Mouse (Mus musculus) hindbrain, embryonic 10.5 days (tissue): ENCODE measurements around the gene Ppp4c. TPM values are rescaled to one million over a fixed set of nuclear protein-coding genes. Genes with fewer than 3 reads are reported as not detected.

Experiments
- DNase-seq: peaks from one replicate; pipeline ENCODE4 v3.0.0-alpha.2; 2017; ENCODE audit warnings: low spot score
- H3K27ac ChIP-seq: fragments of 300-500 bp; sonication (generic); 2 replicates; pipeline ENCODE4 v1.5.1; 2016; ENCODE audit warnings: mild to moderate bottlenecking, moderate library complexity
- H3K27me3 ChIP-seq: fragments of 300-500 bp; sonication (generic); 2 replicates; pipeline ENCODE4 v1.6.1; 2016; ENCODE audit warnings: mild to moderate bottlenecking; ENCODE audit not compliant: poor library complexity, insufficient read depth, severe bottlenecking
- H3K36me3 ChIP-seq: fragments of 300-500 bp; sonication (generic); 2 replicates; pipeline ENCODE4 v1.6.1; 2016; ENCODE audit warnings: mild to moderate bottlenecking, moderate library complexity
- H3K4me1 ChIP-seq: fragments of 300-500 bp; sonication (generic); replicated peaks from 2 replicates; pipeline ENCODE4 v1.6.1; 2016; ENCODE audit warnings: mild to moderate bottlenecking
- H3K4me3 ChIP-seq: fragments of 300-500 bp; sonication (generic); 2 replicates; pipeline ENCODE4 v1.5.1; 2016; ENCODE audit warnings: mild to moderate bottlenecking, moderate library complexity
- H3K9me3 ChIP-seq: fragments of 300-500 bp; sonication (generic); 2 replicates; pipeline ENCODE4 v1.6.1; 2016; ENCODE audit warnings: mild to moderate bottlenecking, moderate library complexity
- WGBS: fragments of 180-500 bp; shearing (Covaris S2); methylation state at CpG from one replicate; pipeline ENCODE4 v1.1.7; 2016; 5-methylcytosine and 5-hydroxymethylcytosine counted together
- polyA plus RNA-seq: library from polyadenylated mRNA; unstranded; fragments of >200 nt; fragmentation: Nextera tagmentation; extraction: Ambion mirVana; gene quantifications from 2 replicates; pipeline ENCODE4 v1.2.1, GENCODE M21; 2016

Gene Ppp4c
- polyA plus RNA-seq, 1 experiment from 2014 or later, result 411 TPM

- Histone ChIP-seq H3K27ac (peak overlapping the region; percentile 96), H3K36me3 (peaks cover 74% of the 10 kb centered on the region), H3K4me3 (peak overlapping the region; percentile 84), H3K9me3 (no peaks in the 10 kb centered on the region), H3K4me1 (peaks cover 50% of the 10 kb centered on the region), H3K27me3 (no peaks in the 10 kb centered on the region)
- WGBS, result under 1% methylated on average over 38 of the region's 38 CpGs
- no peak for DNase-seq
Observed at GRCm38 (mm10) chr7:126799468-126800268, 7.4 kb upstream of the Ppp4c start.

DNA sequence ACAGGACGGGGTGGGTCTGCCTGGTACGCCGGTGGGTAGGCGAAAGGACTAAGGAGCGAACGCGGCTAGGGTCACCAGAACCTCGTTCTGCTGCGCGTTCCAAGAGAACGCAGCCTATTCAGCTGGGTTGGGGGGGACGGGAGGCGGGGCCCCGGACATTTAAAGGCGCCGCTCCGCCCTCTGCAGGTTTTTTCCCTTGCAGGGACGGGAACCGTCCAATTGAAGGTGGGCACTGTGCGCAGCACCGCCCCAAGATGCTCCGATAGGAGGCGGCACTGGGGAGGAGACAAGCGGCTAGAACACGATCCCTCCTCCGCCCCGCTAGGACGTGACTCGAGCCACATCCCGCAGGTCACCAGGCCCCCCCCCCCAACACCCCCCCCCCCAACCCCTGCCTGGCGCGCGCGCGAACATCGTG lies 6.8 kb upstream of the Ppp4c start:
- peaks cover 74% of the 10 kb centered on the region for H3K36me3 ChIP-seq
- WGBS, result under 1% methylated on average over 36 of the region's 36 CpGs

GRCm38 (mm10) chr7:126798127-126799049 lies 6.1 kb upstream of the Ppp4c start:
- no peak for DNase-seq
- Histone ChIP-seq H3K9me3 (no peaks in the 10 kb centered on the region), H3K36me3 (peaks cover 72% of the 10 kb centered on the region), H3K4me3 (peak overlapping the region; percentile 84), H3K27me3 (no peaks in the 10 kb centered on the region), H3K27ac (peak overlapping the region; percentile 96), H3K4me1 (peaks cover 54% of the 10 kb centered on the region)
- WGBS, result under 1% methylated on average over 40 of the region's 40 CpGs

More for the DNA sequence above, 6.8 kb upstream of the Ppp4c start:
- peak; percentile 99 for DNase-seq
- H3K4me3 ChIP-seq, result peak overlapping the region; percentile 84
- peak overlapping the region; percentile 96 for H3K27ac ChIP-seq
- H3K4me1 ChIP-seq, result peaks cover 50% of the 10 kb centered on the region
- H3K27me3 ChIP-seq, result no peaks in the 10 kb centered on the region
- H3K9me3 ChIP-seq, result no peaks in the 10 kb centered on the region

- H3K4me3 ChIP-seq, result peak within 1 kb of the TSS; percentile 84
- 35% methylated on average over 21 of the region's 21 CpGs for WGBS
- H3K27me3 ChIP-seq, result no peaks in the 10 kb centered on the region
- DNase-seq, result peak; percentile 25
- H3K36me3 ChIP-seq, result peaks cover 64% of the 10 kb centered on the region
- peaks cover 61% of the 10 kb centered on the region for H3K4me1 ChIP-seq
- H3K9me3 ChIP-seq, result no peaks in the 10 kb centered on the region
- peak within 1 kb of the TSS; percentile 96 for H3K27ac ChIP-seq
Observed at GRCm38 (mm10) chr7:126797411-126798126, 5.3 kb upstream of the Ppp4c start, which contains the start of gene Fam57b. TSS of gene Fam57b (plus strand) at chr7:126797668.

GRCm38 (mm10) chr7:126796350-126796932 lies 4.1 kb upstream of the Ppp4c start:
- H3K4me1 ChIP-seq, result peaks cover 62% of the 10 kb centered on the region

DNA sequence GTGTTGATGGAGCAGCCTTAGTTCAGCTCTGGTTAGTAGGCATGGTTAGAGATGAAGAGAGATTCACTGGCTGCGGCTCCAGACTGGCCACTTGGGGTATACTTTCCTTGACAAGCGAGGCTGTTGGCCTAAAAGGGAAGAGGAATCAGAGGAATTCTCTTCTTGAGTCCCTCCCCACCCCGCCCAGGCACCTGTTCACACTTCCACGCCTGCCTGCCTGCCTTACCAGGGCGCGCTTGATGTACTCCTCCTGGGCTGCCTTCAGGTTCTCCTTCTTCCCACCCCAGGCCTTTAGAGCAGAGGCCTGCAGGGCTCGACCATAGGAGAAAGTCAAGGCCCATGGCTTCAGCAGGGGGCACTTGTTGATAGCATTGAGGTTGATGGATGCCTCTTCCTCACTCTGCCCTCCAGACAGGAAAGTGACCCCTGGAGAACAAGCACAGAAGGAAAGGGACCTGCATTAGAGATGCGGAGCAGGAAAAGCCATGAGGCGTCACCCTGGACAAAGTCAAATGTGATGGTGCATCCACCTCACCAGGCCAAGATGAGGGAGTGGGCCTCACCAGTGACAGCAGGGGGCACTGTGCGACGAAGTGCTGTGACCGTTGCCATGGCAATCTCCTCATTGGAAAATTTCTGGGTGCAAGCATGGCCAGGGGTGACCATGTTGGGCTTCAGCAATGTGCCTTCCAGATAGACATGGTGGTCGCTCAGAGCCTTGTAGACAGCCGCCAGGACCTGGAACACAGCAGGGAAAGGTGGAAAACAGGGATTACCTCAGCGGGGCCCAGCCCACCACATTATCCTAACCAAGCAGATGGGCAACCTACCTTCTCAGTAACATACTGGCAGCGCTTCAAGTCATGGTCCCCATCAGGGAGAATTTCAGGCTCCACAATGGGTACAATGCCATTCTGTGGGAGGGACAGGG lies 3.4 kb upstream of the Ppp4c start:
- 84% methylated on average over 16 of the region's 16 CpGs for WGBS
- Histone ChIP-seq H3K27me3 (no peaks in the 10 kb centered on the region), H3K4me3 (peak overlapping the region; percentile 84), H3K4me1 (peaks cover 65% of the 10 kb centered on the region), H3K9me3 (no peaks in the 10 kb centered on the region), H3K27ac (no peak overlapping the region), H3K36me3 (peaks cover 52% of the 10 kb centered on the region)
- no peak for DNase-seq

More at GRCm38 (mm10) chr7:126796350-126796932, 4.1 kb upstream of the Ppp4c start:
- 0 out of 2 replicates have a peak overlapping the region, but pooled peaks have one; percentile 12 for H3K27ac ChIP-seq
- 83% methylated on average over 8 of the region's 8 CpGs for WGBS
- no peaks in the 10 kb centered on the region for H3K9me3 ChIP-seq
- H3K27me3 ChIP-seq, result no peaks in the 10 kb centered on the region
- H3K4me3 ChIP-seq, result peak overlapping the region; percentile 84
- peaks cover 54% of the 10 kb centered on the region for H3K36me3 ChIP-seq
- peak; percentile 38 for DNase-seq

DNA sequence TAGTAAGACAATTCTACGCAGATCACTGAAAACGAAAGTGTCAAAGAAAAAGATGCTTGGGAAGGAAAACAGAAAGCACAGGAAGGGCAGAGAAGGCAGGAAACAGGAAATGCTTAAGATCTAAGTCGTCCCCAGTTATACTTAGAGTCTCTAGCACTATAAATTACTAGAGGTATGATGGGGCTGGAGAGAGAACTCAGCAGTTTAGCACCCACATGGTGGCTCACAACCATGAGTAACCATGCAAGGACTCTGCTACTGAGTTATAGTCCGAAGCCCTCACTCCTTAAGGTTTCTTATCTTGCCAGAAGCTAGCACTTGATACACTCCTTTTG lies 1.9 kb upstream of the Ppp4c start:
- Histone ChIP-seq H3K36me3 (peaks cover 61% of the 10 kb centered on the region), H3K27me3 (no peaks in the 10 kb centered on the region), H3K27ac (no peak overlapping the region), H3K4me1 (peaks cover 59% of the 10 kb centered on the region), H3K4me3 (no peak overlapping the region), H3K9me3 (no peaks in the 10 kb centered on the region)
- DNase-seq, result no peak
- WGBS, result 81% methylated on average over 4 of the region's 4 CpGs

- no peak for DNase-seq
- Histone ChIP-seq H3K9me3 (no peaks in the 10 kb centered on the region), H3K4me3 (peak overlapping the region; percentile 98; the same call in 1 of the 2 replicates), H3K27me3 (no peaks in the 10 kb centered on the region), H3K36me3 (peaks cover 67% of the 10 kb centered on the region), H3K4me1 (peaks cover 59% of the 10 kb centered on the region), H3K27ac (no peak overlapping the region)
- 71% methylated on average over 4 of the region's 4 CpGs for WGBS
Observed at GRCm38 (mm10) chr7:126793456-126794270, 1.4 kb upstream of the Ppp4c start.

DNA sequence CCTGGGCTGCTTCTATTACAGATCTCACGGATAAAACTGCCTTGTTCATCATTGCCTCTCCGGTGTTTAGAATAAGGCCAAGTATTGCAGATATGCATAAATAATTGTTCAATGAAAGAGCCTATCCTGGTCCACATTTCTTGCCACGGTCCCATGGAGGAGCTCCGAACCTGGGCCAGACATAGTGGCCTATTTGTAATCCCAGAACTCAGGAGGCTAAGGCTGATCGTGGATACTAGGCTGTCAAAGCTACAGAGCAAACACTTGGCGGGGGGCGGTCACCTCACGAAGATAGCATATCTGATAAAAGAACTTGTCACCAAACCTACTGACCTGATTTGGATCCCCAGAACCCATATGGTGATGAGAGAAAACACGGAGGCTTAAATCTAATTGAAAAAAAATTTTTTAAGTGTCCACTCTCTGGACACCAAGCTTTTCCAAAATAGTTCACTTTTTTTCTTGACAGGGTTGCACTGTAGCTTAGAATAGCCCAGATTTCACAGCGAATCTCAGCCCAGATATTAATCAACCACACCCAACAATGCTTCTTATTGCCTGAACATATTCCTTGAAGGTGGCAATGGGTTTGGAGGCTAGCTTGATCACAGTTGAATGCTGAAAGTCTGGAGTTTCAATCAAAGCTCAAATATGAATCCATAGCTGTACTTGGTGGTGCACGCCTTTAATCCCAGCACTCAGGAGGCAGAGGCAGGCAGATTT lies 586 bp upstream of the Ppp4c start:
- peak overlapping the region; percentile 98 for H3K27ac ChIP-seq
- H3K36me3 ChIP-seq, result peaks cover 75% of the 10 kb centered on the region
- H3K27me3 ChIP-seq, result no peaks in the 10 kb centered on the region
- no peak for DNase-seq
- peaks cover 53% of the 10 kb centered on the region for H3K4me1 ChIP-seq
- no peaks in the 10 kb centered on the region for H3K9me3 ChIP-seq
- peak overlapping the region; percentile 98 for H3K4me3 ChIP-seq
- 31% methylated on average over 11 of the region's 11 CpGs for WGBS

DNA sequence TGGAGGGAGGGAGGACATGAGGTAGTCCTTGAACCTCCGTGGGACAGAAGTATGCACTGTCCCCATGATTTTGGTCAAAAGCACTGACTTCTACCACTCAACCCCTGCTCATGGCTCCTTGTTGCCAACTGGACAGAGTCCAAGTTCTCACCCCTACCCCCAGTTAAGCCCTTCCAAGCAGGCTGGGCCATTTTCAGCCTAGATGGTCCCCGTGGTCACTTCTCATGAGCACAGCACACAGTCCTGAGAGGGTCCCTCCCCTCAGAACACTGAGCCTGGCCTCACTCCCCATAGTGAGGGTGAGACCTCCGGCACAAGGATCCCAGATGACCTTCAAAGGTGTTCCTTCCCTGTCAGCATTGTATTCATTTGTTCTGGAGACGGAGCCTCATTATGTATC lies 3.2 kb downstream of the Ppp4c start:
- no peaks in the 10 kb centered on the region for H3K27me3 ChIP-seq
- peaks cover 26% of the 10 kb centered on the region for H3K4me1 ChIP-seq
- no peak for DNase-seq
- WGBS, result 91% methylated on average over 4 of the region's 4 CpGs
- H3K4me3 ChIP-seq, result no peak overlapping the region
- peaks cover 75% of the 10 kb centered on the region for H3K36me3 ChIP-seq
- no peak overlapping the region for H3K27ac ChIP-seq
- H3K9me3 ChIP-seq, result no peaks in the 10 kb centered on the region
